Mouse (Mus musculus): ENCODE measurements around the gene Strip1. TPM values are rescaled to one million over a fixed set of nuclear protein-coding genes. Genes with fewer than 3 reads are reported as not detected.
A peak's percentile ranks its signal among the peaks of the same experiment; 100 is the strongest.
"Not testable (repeated sequence)": the region's sequence is repeated elsewhere in the genome, so short reads cannot be mapped to it uniquely, and the experiment has no call there.

The Strip1 gene
- polyA plus RNA-seq, 1 experiment from 2014 or later: 30.9 TPM

- Histone ChIP-seq H3K9me3 (replicated peaks) (no peaks in the 10 kb centered on the region), H3K36me3 (peaks cover 9% of the 10 kb centered on the region; the same call in 1 of the 2 replicates), H3K9ac (no peak overlapping the region), H3K4me2 (no peak overlapping the region), H3K27me3 (no peaks in the 10 kb centered on the region), H3K27ac (no peak overlapping the region), H3K4me1 (replicated peaks) (0 out of 2 replicates have a peak, but pooled peaks cover 3% of the 10 kb centered on the region), H3K4me3 (no peak overlapping the region)
- ATAC-seq (replicated peaks; ENCODE audit: insufficient number of reproducible peaks, insufficient read depth, low FRiP score, low read depth): no peak
- 77% methylated on average over 3 of the region's 3 CpGs for WGBS
Measured at GRCm38 (mm10) chr3:107654861-107655260, 23.4 kb upstream of the Strip1 start.

GRCm38 (mm10) chr3:107652968-107653367 is 21.5 kb upstream of the Strip1 start:
- no peak for ATAC-seq (replicated peaks; ENCODE audit: insufficient number of reproducible peaks, insufficient read depth, low FRiP score, low read depth)
- H3K9me3 ChIP-seq (replicated peaks): no peaks in the 10 kb centered on the region
- H3K27me3 ChIP-seq: no peaks in the 10 kb centered on the region
- H3K27ac ChIP-seq: no peak overlapping the region
- no peak overlapping the region for H3K4me3 ChIP-seq
- H3K9ac ChIP-seq: no peak overlapping the region
- no peak overlapping the region for H3K4me2 ChIP-seq
- no peaks in the 10 kb centered on the region for H3K36me3 ChIP-seq
- 0 out of 2 replicates have a peak, but pooled peaks cover 3% of the 10 kb centered on the region for H3K4me1 ChIP-seq (replicated peaks)
- 87% methylated on average over 3 of the region's 3 CpGs for WGBS

- ATAC-seq (replicated peaks; ENCODE audit: insufficient number of reproducible peaks, insufficient read depth, low FRiP score, low read depth); H3K36me3 ChIP-seq: not testable (repeated sequence)
- WGBS: 67% methylated on average over 5 of the region's 5 CpGs
Measured at GRCm38 (mm10) chr3:107650276-107650675, 18.8 kb upstream of the Strip1 start.

GRCm38 (mm10) chr3:107646947-107647346 is 15.5 kb upstream of the Strip1 start:
- Histone ChIP-seq H3K4me3 (no peak overlapping the region), H3K9me3 (replicated peaks) (no peaks in the 10 kb centered on the region), H3K4me2 (no peak overlapping the region), H3K27ac (no peak overlapping the region), H3K36me3 (no peaks in the 10 kb centered on the region), H3K9ac (no peak overlapping the region), H3K27me3 (no peaks in the 10 kb centered on the region), H3K4me1 (replicated peaks) (no peaks in the 10 kb centered on the region)
- ATAC-seq (replicated peaks; ENCODE audit: insufficient number of reproducible peaks, insufficient read depth, low FRiP score, low read depth): no peak
- 69% methylated on average over 3 of the region's 3 CpGs for WGBS

More at GRCm38 (mm10) chr3:107650276-107650675, 18.8 kb upstream of the Strip1 start:
- not testable (repeated sequence) for H3K4me2 ChIP-seq; H3K4me3 ChIP-seq; H3K4me1 ChIP-seq (replicated peaks); H3K9me3 ChIP-seq (replicated peaks); H3K27ac ChIP-seq; H3K27me3 ChIP-seq; H3K9ac ChIP-seq

- Histone ChIP-seq H3K4me3 (no peak overlapping the region), H3K9me3 (replicated peaks) (no peaks in the 10 kb centered on the region), H3K36me3 (no peaks in the 10 kb centered on the region), H3K4me1 (replicated peaks) (no peaks in the 10 kb centered on the region), H3K27me3 (no peaks in the 10 kb centered on the region), H3K4me2 (no peak overlapping the region), H3K27ac (no peak overlapping the region), H3K9ac (no peak overlapping the region)
- whole genome bisulfite sequencing: 58% methylated on average over 5 of the region's 5 CpGs
- ATAC-seq (replicated peaks; ENCODE audit: insufficient number of reproducible peaks, insufficient read depth, low FRiP score, low read depth): no peak
Measured at GRCm38 (mm10) chr3:107637606-107638172, 6.2 kb upstream of the Strip1 start.

GRCm38 (mm10) chr3:107636236-107636635 is 4.7 kb upstream of the Strip1 start:
- 55% methylated on average over 3 of the region's 3 CpGs for WGBS

GRCm38 (mm10) chr3:107635836-107636235 is 4.3 kb upstream of the Strip1 start:
- WGBS: 54% methylated on average over 8 of the region's 8 CpGs
- no peak overlapping the region for H3K4me2 ChIP-seq
- no peaks in the 10 kb centered on the region for H3K27me3 ChIP-seq
- H3K27ac ChIP-seq: no peak overlapping the region
- no peaks in the 10 kb centered on the region for H3K36me3 ChIP-seq
- H3K9me3 ChIP-seq (replicated peaks): no peaks in the 10 kb centered on the region
- no peak overlapping the region for H3K4me3 ChIP-seq
- H3K4me1 ChIP-seq (replicated peaks): peaks cover 3% of the 10 kb centered on the region; the same call in 1 of the 2 replicates
- no peak overlapping the region for H3K9ac ChIP-seq
- ATAC-seq (replicated peaks; ENCODE audit: insufficient number of reproducible peaks, insufficient read depth, low FRiP score, low read depth): no peak

More at GRCm38 (mm10) chr3:107636236-107636635, 4.7 kb upstream of the Strip1 start:
- no peak for ATAC-seq (replicated peaks; ENCODE audit: insufficient number of reproducible peaks, insufficient read depth, low FRiP score, low read depth)
- no peaks in the 10 kb centered on the region for H3K36me3 ChIP-seq
- no peak overlapping the region for H3K9ac ChIP-seq
- no peak overlapping the region for H3K27ac ChIP-seq
- no peaks in the 10 kb centered on the region for H3K9me3 ChIP-seq (replicated peaks)
- H3K4me1 ChIP-seq (replicated peaks): peaks cover 3% of the 10 kb centered on the region; the same call in 1 of the 2 replicates
- H3K4me3 ChIP-seq: no peak overlapping the region
- H3K4me2 ChIP-seq: no peak overlapping the region
- no peaks in the 10 kb centered on the region for H3K27me3 ChIP-seq

GRCm38 (mm10) chr3:107633906-107634305 is 2.4 kb upstream of the Strip1 start:
- H3K27me3 ChIP-seq: no peaks in the 10 kb centered on the region
- H3K4me3 ChIP-seq: no peak overlapping the region
- no peak overlapping the region for H3K27ac ChIP-seq
- H3K36me3 ChIP-seq: no peaks in the 10 kb centered on the region; the same call in 1 of the 2 replicates
- H3K9me3 ChIP-seq (replicated peaks): no peaks in the 10 kb centered on the region
- no peak for ATAC-seq (replicated peaks; ENCODE audit: insufficient number of reproducible peaks, insufficient read depth, low FRiP score, low read depth)
- H3K4me2 ChIP-seq: no peak overlapping the region
- no peak overlapping the region for H3K9ac ChIP-seq
- WGBS: 88% methylated on average over 9 of the region's 9 CpGs
- peaks cover 17% of the 10 kb centered on the region for H3K4me1 ChIP-seq (replicated peaks)

- Histone ChIP-seq H3K4me3 (no peak overlapping the region), H3K4me1 (replicated peaks) (peaks cover 17% of the 10 kb centered on the region), H3K36me3 (peaks cover 3% of the 10 kb centered on the region; the same call in 1 of the 2 replicates), H3K27ac (no peak overlapping the region), H3K9me3 (replicated peaks) (no peaks in the 10 kb centered on the region), H3K9ac (no peak overlapping the region), H3K4me2 (no peak overlapping the region), H3K27me3 (no peaks in the 10 kb centered on the region)
- 97% methylated on average over 4 of the region's 4 CpGs for WGBS
- ATAC-seq (replicated peaks; ENCODE audit: insufficient number of reproducible peaks, insufficient read depth, low FRiP score, low read depth): no peak
Measured at GRCm38 (mm10) chr3:107632786-107633185, 1.3 kb upstream of the Strip1 start.

- H3K27me3 ChIP-seq: no peaks in the 10 kb centered on the region
- H3K4me1 ChIP-seq (replicated peaks): peaks cover 17% of the 10 kb centered on the region
- peaks cover 21% of the 10 kb centered on the region for H3K36me3 ChIP-seq
- H3K4me3 ChIP-seq: peak within 1 kb of the TSS; percentile 83
- peak within 1 kb of the TSS; percentile 81 for H3K4me2 ChIP-seq
- WGBS: 1% methylated on average over 47 of the region's 48 CpGs
- ATAC-seq (replicated peaks; ENCODE audit: insufficient number of reproducible peaks, insufficient read depth, low FRiP score, low read depth): peak; percentile 77
- peak within 1 kb of the TSS; percentile 92 for H3K9ac ChIP-seq
- no peaks in the 10 kb centered on the region for H3K9me3 ChIP-seq (replicated peaks)
- peak within 1 kb of the TSS; percentile 92 for H3K27ac ChIP-seq
Measured at GRCm38 (mm10) chr3:107630682-107631522, 592 bp downstream of the Strip1 start, which contains the start of gene Gm10961. TSS of gene Gm10961 (plus strand) at chr3:107631322.

GRCm38 (mm10) chr3:107629411-107629810 is 2.1 kb downstream of the Strip1 start:
- Histone ChIP-seq H3K4me1 (replicated peaks) (peaks cover 17% of the 10 kb centered on the region), H3K4me2 (no peak overlapping the region), H3K4me3 (no peak overlapping the region), H3K27ac (no peak overlapping the region), H3K9ac (no peak overlapping the region), H3K9me3 (replicated peaks) (no peaks in the 10 kb centered on the region), H3K36me3 (peaks cover 36% of the 10 kb centered on the region), H3K27me3 (no peaks in the 10 kb centered on the region)
- ATAC-seq (replicated peaks; ENCODE audit: insufficient number of reproducible peaks, insufficient read depth, low FRiP score, low read depth): no peak
- WGBS: 91% methylated on average over 4 of the region's 4 CpGs
